Mouse (Mus musculus): ENCODE measurements around the gene Kin. TPM values are rescaled to one million over a fixed set of nuclear protein-coding genes. Genes with fewer than 3 reads are reported as not detected.

The Kin gene
- total RNA-seq, 2 experiments from 2014 or later = 9.9 to 12.7 TPM

- DNase-seq = no peak
Observed at GRCm38 (mm10) chr2:10118751-10119150, 38.4 kb downstream of the Kin start.

GRCm38 (mm10) chr2:10119276-10119675 lies 38.9 kb downstream of the Kin start:
- DNase-seq = no peak

GRCm38 (mm10) chr2:10121826-10122225 lies 41.4 kb downstream of the Kin start:
- DNase-seq = no peak

GRCm38 (mm10) chr2:10126122-10126521 lies 45.7 kb downstream of the Kin start:
- no peak for DNase-seq

- DNase-seq = no peak
Observed at GRCm38 (mm10) chr2:10127471-10127870, 47.1 kb downstream of the Kin start.

GRCm38 (mm10) chr2:10128571-10128970 lies 48.2 kb downstream of the Kin start:
- DNase-seq = no peak

- no peak for DNase-seq
Observed at GRCm38 (mm10) chr2:10130341-10130990, 50.1 kb downstream of the Kin start.

GRCm38 (mm10) chr2:10131296-10131695 lies 50.9 kb downstream of the Kin start, which contains the start of gene Itih2:
Gene Itih2, minus strand, starts transcription at chr2:10131396.
- no peak for DNase-seq

- no peak for DNase-seq
Observed at GRCm38 (mm10) chr2:10132128-10132527, 51.7 kb downstream of the Kin start.

- no peak for DNase-seq
Observed at GRCm38 (mm10) chr2:10133941-10134340, 53.5 kb downstream of the Kin start.

GRCm38 (mm10) chr2:10137320-10137719 lies 56.9 kb downstream of the Kin start:
- no peak for DNase-seq

- DNase-seq = no peak
Observed at GRCm38 (mm10) chr2:10140456-10140855, 60.1 kb downstream of the Kin start.

Other genes starting within 250 kb of the Kin start
- gene 4930412O13Rik, start 199.3 kb upstream of the Kin start, total RNA-seq (2021) = not detected
- gene 9230102O04Rik, start 191.1 kb upstream of the Kin start, total RNA-seq (2021) = not detected
- 1 to 10 TPM; 1.0 to 1.1 TPM for gene Gata3, start 190.6 kb upstream of the Kin start, total RNA-seq (2021)
- 1 to 10 TPM; 8.4 to 8.6 TPM for gene Taf3, start 32.0 kb upstream of the Kin start, total RNA-seq (2021)
- 1,000 to 10,000 TPM; 1,094 to 1,159 TPM for gene Atp5c1, start 83 bp upstream of the Kin start, total RNA-seq (2021)
- under 1 TPM; 0.52 to 0.57 TPM for gene Itih2, start 50.8 kb downstream of the Kin start, total RNA-seq (2021)
- 10 to 100 TPM; 24.9 to 30.2 TPM for gene Itih5, start 73.0 kb downstream of the Kin start, total RNA-seq (2021)